ENCODE assay signal across 30 mouse cellular contexts in genomic region chr13:25594629-25595028, GRCm38 (mm10).
DNase-seq lines count a peak whose midpoint lies in the region; ATAC-seq lines count a peak whose summit lies in the region.
"Had no signal": no experiment of that assay in that cellular context is flagged by ENCODE, and none has a peak within 500 bp of the region (broad histone marks: within the 10 kb centered on the region; RNA-seq: fewer than 3 reads in every experiment).

No protein-coding gene starts in this region.

- no peak for DNase-seq in hindbrain, embryonic 11.5 days (ENCODE audit: low spot score)
- no peak for DNase-seq in hindbrain, embryonic 14.5 days (ENCODE audit: low spot score)
- no peak for DNase-seq in frontal cortex, postnatal 25 days (ENCODE audit: low spot score in 2 of 2)
- DNase-seq in layer of hippocampus, postnatal 25 days (ENCODE audit: extremely low spot score in 1 of 2, low spot score in 1 of 2): no peak
- DNase-seq: adrenal gland, postnatal 14 days; cerebellum, adult 11-12 months; cerebellum, postnatal 14 days; gastrocnemius, adult 2 months; gastrocnemius, postnatal 36 days; heart, adult 18-20 months; heart, postnatal 4 days; kidney, adult 8-10 months; kidney, postnatal 10 days; liver, embryonic 13.5 days; lung, adult 18-20 months; lung, postnatal 4 days; right cerebral cortex, postnatal 25 days; thymus, postnatal 14 days had no signal

- H3K27ac ChIP-seq in hindbrain, embryonic 11.5 days (ENCODE audit: low read depth, low read length): no peak overlapping the region
- H3K27ac ChIP-seq in hindbrain, embryonic 14.5 days: no peak overlapping the region
- H3K27ac ChIP-seq in hindbrain, embryonic 13.5 days: no peak overlapping the region
- peak overlapping the region; percentile 55; the same call in 1 of the 2 replicates for H3K27ac ChIP-seq in midbrain, embryonic 15.5 days
- H3K27ac ChIP-seq in neural tube, embryonic 12.5 days: no peak overlapping the region
- no peak overlapping the region for H3K27ac ChIP-seq in intestine, embryonic 16.5 days (ENCODE audit: low read length)
- H3K27ac ChIP-seq: forebrain, embryonic 15.5 days; gastrocnemius, adult 2 months; limb, embryonic 10.5 days; limb, embryonic 15.5 days; liver, embryonic 13.5 days; stomach, embryonic 15.5 days had no signal

- no peak overlapping the region for H3K4me3 ChIP-seq in hindbrain, embryonic 11.5 days (ENCODE audit: low read depth, low read length)
- H3K4me3 ChIP-seq in hindbrain, embryonic 14.5 days (replicated peaks; ENCODE audit: low read length): no peak overlapping the region
- H3K4me3 ChIP-seq in hindbrain, embryonic 13.5 days: no peak overlapping the region
- no peak overlapping the region for H3K4me3 ChIP-seq in midbrain, embryonic 15.5 days
- no peak overlapping the region for H3K4me3 ChIP-seq in neural tube, embryonic 12.5 days
- no peak overlapping the region for H3K4me3 ChIP-seq in intestine, embryonic 16.5 days (ENCODE audit: low read length)
- H3K4me3 ChIP-seq: forebrain, embryonic 15.5 days; gastrocnemius, adult 2 months; limb, embryonic 10.5 days; limb, embryonic 15.5 days; liver, embryonic 13.5 days; megakaryocyte, embryonic 14.5 days; stomach, embryonic 15.5 days had no signal

- WGBS in hindbrain, embryonic 11.5 days: 64% methylated on average over 3 of the region's 3 CpGs
- WGBS in hindbrain, embryonic 14.5 days: 36% methylated on average over 3 of the region's 3 CpGs
- 50% methylated on average over 3 of the region's 3 CpGs for WGBS in hindbrain, embryonic 13.5 days
- WGBS in midbrain, embryonic 15.5 days: 45% methylated on average over 3 of the region's 3 CpGs
- WGBS in neural tube, embryonic 12.5 days: 28% methylated on average over 3 of the region's 3 CpGs
- WGBS in intestine, embryonic 16.5 days: 56% methylated on average over 3 of the region's 3 CpGs

- no peaks in the 10 kb centered on the region for H3K4me1 ChIP-seq in hindbrain, embryonic 11.5 days (replicated peaks; ENCODE audit: control insufficient read depth, insufficient read depth, low read length)
- no peaks in the 10 kb centered on the region for H3K4me1 ChIP-seq in hindbrain, embryonic 14.5 days (replicated peaks; ENCODE audit: control insufficient read depth, insufficient read depth, low read length)
- H3K4me1 ChIP-seq in hindbrain, embryonic 13.5 days (replicated peaks): no peaks in the 10 kb centered on the region
- 0 out of 2 replicates have a peak, but pooled peaks cover 2% of the 10 kb centered on the region for H3K4me1 ChIP-seq in midbrain, embryonic 15.5 days
- peaks cover 11% of the 10 kb centered on the region for H3K4me1 ChIP-seq in neural tube, embryonic 12.5 days
- H3K4me1 ChIP-seq in intestine, embryonic 16.5 days (ENCODE audit: control insufficient read depth, insufficient read depth, low read length): no peaks in the 10 kb centered on the region
- H3K4me1 ChIP-seq: forebrain, embryonic 15.5 days; limb, embryonic 15.5 days; liver, embryonic 13.5 days; megakaryocyte, embryonic 14.5 days; stomach, embryonic 15.5 days had no signal

- H3K27me3 ChIP-seq in hindbrain, embryonic 11.5 days (ENCODE audit: control insufficient read depth, insufficient read depth, low read length): no peaks in the 10 kb centered on the region
- H3K27me3 ChIP-seq in hindbrain, embryonic 14.5 days (ENCODE audit: control insufficient read depth, insufficient read depth, low read length): no peaks in the 10 kb centered on the region
- no peaks in the 10 kb centered on the region for H3K27me3 ChIP-seq in hindbrain, embryonic 13.5 days
- no peaks in the 10 kb centered on the region for H3K27me3 ChIP-seq in midbrain, embryonic 15.5 days (replicated peaks)
- no peaks in the 10 kb centered on the region for H3K27me3 ChIP-seq in neural tube, embryonic 12.5 days (replicated peaks)
- H3K27me3 ChIP-seq in intestine, embryonic 16.5 days (replicated peaks; ENCODE audit: control insufficient read depth, insufficient read depth, low read length): no peaks in the 10 kb centered on the region
- H3K27me3 ChIP-seq: forebrain, embryonic 15.5 days; limb, embryonic 15.5 days; liver, embryonic 13.5 days; megakaryocyte, embryonic 14.5 days; Patski; stomach, embryonic 15.5 days had no signal

- peak; percentile 56; the same call in 1 of the 2 replicates for ATAC-seq in hindbrain, embryonic 11.5 days (ENCODE audit: low FRiP score)
- ATAC-seq in hindbrain, embryonic 14.5 days (ENCODE audit: low FRiP score): no peak
- ATAC-seq in hindbrain, embryonic 13.5 days (ENCODE audit: low FRiP score): peak; percentile 43; the same call in 1 of the 2 replicates
- peak; percentile 86 for ATAC-seq in midbrain, embryonic 15.5 days (replicated peaks)
- peak; percentile 83 for ATAC-seq in neural tube, embryonic 12.5 days (ENCODE audit: low FRiP score, low read depth)
- no peak for ATAC-seq in intestine, embryonic 16.5 days
- ATAC-seq: forebrain, embryonic 15.5 days; lung, postnatal 0 days; Patski had no signal

- no peaks in the 10 kb centered on the region for H3K36me3 ChIP-seq in hindbrain, embryonic 11.5 days (ENCODE audit: control insufficient read depth, insufficient read depth, low read length)
- no peaks in the 10 kb centered on the region for H3K36me3 ChIP-seq in hindbrain, embryonic 14.5 days (replicated peaks; ENCODE audit: control insufficient read depth, insufficient read depth)
- no peaks in the 10 kb centered on the region for H3K36me3 ChIP-seq in hindbrain, embryonic 13.5 days
- H3K36me3 ChIP-seq in midbrain, embryonic 15.5 days (replicated peaks): no peaks in the 10 kb centered on the region
- no peaks in the 10 kb centered on the region for H3K36me3 ChIP-seq in neural tube, embryonic 12.5 days
- no peaks in the 10 kb centered on the region for H3K36me3 ChIP-seq in intestine, embryonic 16.5 days (ENCODE audit: control insufficient read depth, insufficient read depth, low read length)
- H3K36me3 ChIP-seq: forebrain, embryonic 15.5 days; limb, embryonic 10.5 days; limb, embryonic 15.5 days; liver, embryonic 13.5 days; stomach, embryonic 15.5 days had no signal

- H3K9me3 ChIP-seq in hindbrain, embryonic 11.5 days (ENCODE audit: control insufficient read depth, low read length): no peaks in the 10 kb centered on the region
- no peaks in the 10 kb centered on the region for H3K9me3 ChIP-seq in hindbrain, embryonic 14.5 days (ENCODE audit: control insufficient read depth, low read length)
- no peaks in the 10 kb centered on the region for H3K9me3 ChIP-seq in hindbrain, embryonic 13.5 days
- no peaks in the 10 kb centered on the region for H3K9me3 ChIP-seq in midbrain, embryonic 15.5 days
- H3K9me3 ChIP-seq in neural tube, embryonic 12.5 days: no peaks in the 10 kb centered on the region
- no peaks in the 10 kb centered on the region for H3K9me3 ChIP-seq in intestine, embryonic 16.5 days (ENCODE audit: control insufficient read depth, low read length)
- H3K9me3 ChIP-seq: forebrain, embryonic 15.5 days; limb, embryonic 10.5 days; limb, embryonic 15.5 days; liver, embryonic 13.5 days; megakaryocyte, embryonic 14.5 days; stomach, embryonic 15.5 days had no signal

- H3K9ac ChIP-seq in hindbrain, embryonic 11.5 days (ENCODE audit: low read depth, low read length): no peak overlapping the region
- no peak overlapping the region for H3K9ac ChIP-seq in hindbrain, embryonic 14.5 days
- no peak overlapping the region for H3K9ac ChIP-seq in hindbrain, embryonic 13.5 days
- no peak overlapping the region for H3K9ac ChIP-seq in midbrain, embryonic 15.5 days
- H3K9ac ChIP-seq in neural tube, embryonic 12.5 days: no peak overlapping the region
- H3K9ac ChIP-seq in intestine, embryonic 16.5 days (ENCODE audit: low read depth, low read length): no peak overlapping the region
- H3K9ac ChIP-seq: forebrain, embryonic 15.5 days; limb, embryonic 15.5 days; liver, embryonic 13.5 days; stomach, embryonic 15.5 days had no signal

- no peak overlapping the region for H3K4me2 ChIP-seq in hindbrain, embryonic 11.5 days (replicated peaks; ENCODE audit: low read depth, low read length)
- no peak overlapping the region for H3K4me2 ChIP-seq in hindbrain, embryonic 14.5 days (replicated peaks)
- H3K4me2 ChIP-seq in hindbrain, embryonic 13.5 days: no peak overlapping the region
- H3K4me2 ChIP-seq in midbrain, embryonic 15.5 days: no peak overlapping the region
- H3K4me2 ChIP-seq in neural tube, embryonic 12.5 days (replicated peaks): no peak overlapping the region
- no peak overlapping the region for H3K4me2 ChIP-seq in intestine, embryonic 16.5 days (ENCODE audit: low read depth, low read length)
- H3K4me2 ChIP-seq: forebrain, embryonic 15.5 days; heart, embryonic 11.5 days; limb, embryonic 15.5 days; liver, embryonic 13.5 days; stomach, embryonic 15.5 days had no signal

Comparison
In these comparisons a context has a peak if more than half of its experiments do, and no peak if none do; other contexts are left out.
1. ATAC-seq: peak in hindbrain, embryonic 11.5 days (single experiment), hindbrain, embryonic 13.5 days (single experiment), midbrain, embryonic 15.5 days (single experiment) and neural tube, embryonic 12.5 days (single experiment); none in hindbrain, embryonic 14.5 days (single experiment) and intestine, embryonic 16.5 days (single experiment).